Mouse (Mus musculus) heart, postnatal 25 days (tissue): ENCODE measurements at regions not wholly inside any gene's neighbourhood (a gene's known extent, or its start where the extent isn't known, plus 50 kb on each side); places are given as distances from the start of the nearest gene placed in this dataset.

Experiments used
- DNase-seq: peaks from one replicate; pipeline ENCODE4 v3.0.0; 2022; ENCODE audit warnings: low spot score
- intact Hi-C: fragments of 180-260 bp; cut with DNase I; formaldehyde crosslinking; loops from one replicate; pipeline ENCODE4 v1.15.1; 2025

DNA sequence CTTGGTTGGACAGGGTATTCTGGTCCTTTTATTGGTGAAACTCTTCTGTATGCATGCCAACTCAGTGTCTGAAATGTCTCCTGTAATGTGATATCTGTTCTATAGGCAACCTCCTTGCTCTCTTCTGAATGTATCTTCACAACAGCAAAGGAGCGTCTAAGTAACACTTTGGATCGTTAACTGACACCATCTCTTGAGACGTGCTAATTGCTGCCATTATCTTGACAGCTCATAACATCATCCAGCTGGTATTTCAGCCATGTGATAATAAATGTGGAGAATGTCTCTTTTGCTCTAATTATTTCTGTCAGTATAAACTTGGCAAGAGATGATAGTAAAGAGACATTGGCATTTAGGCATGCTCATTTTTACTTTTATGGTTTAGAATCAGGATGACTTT is 68.8 kb upstream of the Col8a1 start:
- no peak for DNase-seq
- intact Hi-C loops = no loop called here

- no peak for DNase-seq
- intact Hi-C loops = no loop called here
Measured at GRCm38 (mm10) chr16:57845416-57845815, 90.9 kb upstream of the Col8a1 start.

DNA sequence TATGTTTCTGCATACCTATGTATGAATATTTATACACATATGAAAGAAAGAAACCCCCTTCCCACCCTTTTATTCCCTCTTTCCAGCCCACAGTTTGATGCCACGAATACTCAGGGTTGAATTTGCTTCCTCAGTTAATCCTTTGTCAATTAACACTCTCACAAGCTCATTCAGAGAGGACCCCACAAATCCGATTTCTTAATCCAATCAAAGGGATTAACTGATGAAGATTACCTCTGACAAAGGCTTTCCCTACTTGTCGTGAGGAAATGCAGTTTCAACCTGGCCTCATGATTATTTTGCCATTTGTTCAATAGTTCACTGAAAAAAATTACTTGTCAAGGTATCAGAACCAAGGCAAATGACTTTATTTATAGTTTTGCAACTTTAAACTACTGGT is 91.8 kb upstream of the Col8a1 start:
- intact Hi-C loops = no loop called here
- no peak for DNase-seq

- intact Hi-C loops = loop anchor here (5.0 kb wide), 3 partner anchors 55 to 210 kb away; no protein-coding TSS in a partner anchor
- no peak for DNase-seq
Measured at GRCm38 (mm10) chr16:57851854-57852253, 97.3 kb upstream of the Col8a1 start.

DNA sequence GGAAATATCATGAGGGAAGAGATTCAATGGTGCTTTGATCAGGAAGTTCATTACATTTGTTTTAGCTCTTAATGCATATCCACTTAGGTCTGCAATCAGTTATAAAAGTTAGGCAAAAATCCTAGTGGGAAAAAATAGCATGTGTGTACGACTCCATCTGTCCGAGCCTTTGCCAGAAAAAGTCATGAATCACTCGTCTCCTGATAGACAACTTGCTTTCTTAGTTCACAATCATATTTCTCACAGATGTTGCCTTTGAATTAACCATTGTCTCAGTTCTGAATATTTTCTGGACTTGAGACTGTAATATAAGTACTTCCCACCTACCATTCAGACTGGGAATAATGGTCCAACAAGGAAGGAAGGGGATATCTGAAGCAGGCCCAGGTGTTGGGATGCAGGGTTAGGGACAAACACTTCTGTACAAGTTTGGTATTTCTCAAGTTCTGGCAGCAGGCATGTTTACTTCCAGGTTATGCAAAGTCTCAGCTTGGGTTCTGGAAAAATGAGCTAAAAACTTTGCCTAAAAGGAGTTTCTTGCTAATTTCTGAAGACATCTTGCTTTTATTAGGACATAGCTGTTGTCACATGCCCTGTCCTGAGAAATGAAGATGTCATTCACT is 98.4 kb upstream of the Col8a1 start:
- no peak for DNase-seq
- intact Hi-C loops = loop anchor here (5.0 kb wide), 3 partner anchors 54 to 211 kb away; no protein-coding TSS in a partner anchor

DNA sequence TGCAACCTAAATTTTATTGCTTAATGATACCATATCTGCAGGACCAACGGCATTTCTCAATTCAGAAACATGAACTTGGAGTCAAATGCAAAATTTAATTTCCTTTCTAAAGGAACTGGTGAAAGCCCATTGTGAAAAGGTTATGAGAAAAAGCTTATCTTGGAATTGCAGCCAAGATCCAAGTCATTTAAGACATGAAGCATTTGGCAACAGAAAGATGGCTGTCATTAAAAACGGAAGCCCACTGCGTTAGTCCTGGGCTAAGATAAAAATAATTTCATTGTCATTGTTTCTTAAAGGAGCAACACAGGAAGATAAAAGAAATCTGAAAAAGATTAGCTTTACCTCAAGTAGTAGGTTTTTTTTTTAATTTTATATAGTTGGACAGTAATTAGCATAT is 99.2 kb upstream of the Col8a1 start:
- intact Hi-C loops = loop anchor here (5.0 kb wide), 3 partner anchors 54 to 211 kb away; no protein-coding TSS in a partner anchor
- no peak for DNase-seq

- intact Hi-C loops = no loop called here
- no peak for DNase-seq
Measured at GRCm38 (mm10) chr16:57857071-57857470, 102.5 kb upstream of the Col8a1 start.

- intact Hi-C loops = no loop called here
- DNase-seq = no peak
Measured at GRCm38 (mm10) chr16:57858151-57858764, 103.7 kb upstream of the Col8a1 start.

GRCm38 (mm10) chr16:57858765-57859201 is 104.2 kb upstream of the Col8a1 start:
- intact Hi-C loops = no loop called here
- DNase-seq = no peak

DNA sequence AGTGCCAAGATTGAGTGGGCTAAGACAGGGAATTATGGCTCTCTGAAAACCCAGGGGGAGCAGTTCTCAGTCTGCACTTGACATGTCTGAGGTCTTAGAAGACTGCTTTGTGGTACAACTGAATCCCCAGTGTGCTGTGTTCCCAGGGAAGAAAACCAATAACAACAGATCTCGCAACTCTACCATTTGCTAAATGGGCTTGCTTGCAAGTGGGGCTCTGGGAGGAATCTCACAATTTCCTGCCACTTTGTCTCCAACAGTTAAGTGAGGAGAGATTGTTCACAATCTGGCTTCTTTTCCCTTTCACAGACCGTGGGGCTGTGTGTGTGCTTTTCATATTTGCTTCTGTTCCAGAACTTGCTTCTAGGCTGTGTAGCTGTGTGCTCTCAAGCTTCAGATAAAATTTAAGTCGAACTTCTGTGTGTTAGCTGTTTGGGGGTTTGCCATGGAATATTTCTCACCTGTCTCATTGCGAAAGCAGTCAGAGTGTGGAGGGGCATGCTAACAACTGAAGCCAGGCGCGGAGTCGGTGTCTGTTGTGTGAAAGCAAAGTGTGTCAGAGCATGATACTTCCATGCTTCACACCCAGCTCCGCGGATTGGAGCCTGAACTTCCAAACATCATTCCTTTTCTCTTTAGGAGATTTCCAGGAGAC is 108.8 kb upstream of the Col8a1 start:
- intact Hi-C loops = no loop called here
- DNase-seq = peak; percentile 14

- DNase-seq = no peak
- intact Hi-C loops = loop anchor here (10.0 kb wide), 1 partner anchor 278 kb away; no protein-coding TSS in a partner anchor
Measured at GRCm38 (mm10) chr16:57876857-57877256, 122.3 kb upstream of the Col8a1 start.

DNA sequence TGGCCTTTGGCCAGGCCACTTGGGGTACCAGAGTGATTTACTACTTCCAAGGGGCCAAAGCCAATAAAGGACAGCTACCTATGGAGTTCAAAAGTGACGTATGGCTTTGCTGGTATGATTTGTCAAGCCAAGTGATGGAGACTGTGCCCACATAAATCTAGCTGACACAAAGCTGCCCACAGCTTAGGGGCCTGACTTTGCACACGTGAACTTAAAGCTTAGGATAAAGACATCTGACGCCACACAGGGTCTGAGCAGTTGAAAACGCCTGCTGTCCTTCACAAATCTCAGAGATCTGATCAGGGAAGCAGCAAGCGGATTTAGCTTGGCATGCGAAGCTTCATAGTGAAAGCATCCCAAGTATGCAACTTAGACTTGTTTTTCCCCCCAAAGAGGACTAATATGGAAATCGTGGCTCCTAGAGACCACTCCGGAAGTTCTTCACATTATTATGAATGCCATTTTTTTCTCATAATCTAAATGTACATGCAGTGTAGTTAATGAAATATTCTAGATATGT is 127.1 kb upstream of the Col8a1 start:
- no peak for DNase-seq
- intact Hi-C loops = no loop called here

- intact Hi-C loops = no loop called here
- no peak for DNase-seq
Measured at GRCm38 (mm10) chr16:57888138-57888537, 133.6 kb upstream of the Col8a1 start.

DNA sequence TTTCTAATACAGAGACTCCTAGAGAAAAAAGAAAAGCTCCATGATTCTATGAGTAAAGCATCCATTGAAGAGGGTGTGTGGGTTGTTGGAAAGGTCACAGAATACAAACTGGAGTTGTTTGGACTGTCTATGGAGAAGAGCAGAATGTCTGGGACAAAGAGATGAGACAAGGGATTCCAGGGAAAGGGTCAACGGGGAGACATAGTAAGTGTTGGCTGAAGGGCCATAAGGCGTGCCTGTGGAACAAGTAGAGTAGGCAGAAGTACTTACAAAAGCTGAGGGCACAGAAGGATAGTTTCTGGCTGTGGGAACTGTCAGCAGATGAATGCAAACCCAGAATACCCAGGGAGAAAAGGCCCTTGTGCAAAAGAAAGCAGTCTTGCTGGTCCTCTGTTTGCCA is 134.0 kb upstream of the Col8a1 start:
- DNase-seq = no peak
- intact Hi-C loops = no loop called here

- intact Hi-C loops = no loop called here
- no peak for DNase-seq
Measured at GRCm38 (mm10) chr16:57890135-57890534, 135.6 kb upstream of the Col8a1 start.

- DNase-seq = no peak
Measured at GRCm38 (mm10) chr16:57893111-57893510, 138.6 kb upstream of the Col8a1 start.

GRCm38 (mm10) chr16:57893698-57894352 is 139.3 kb upstream of the Col8a1 start:
- intact Hi-C loops = no loop called here
- DNase-seq = no peak

More at GRCm38 (mm10) chr16:57893111-57893510, 138.6 kb upstream of the Col8a1 start:
- intact Hi-C loops = no loop called here

GRCm38 (mm10) chr16:57901006-57901405 is 146.5 kb upstream of the Col8a1 start:
- DNase-seq = no peak
- intact Hi-C loops = no loop called here

DNA sequence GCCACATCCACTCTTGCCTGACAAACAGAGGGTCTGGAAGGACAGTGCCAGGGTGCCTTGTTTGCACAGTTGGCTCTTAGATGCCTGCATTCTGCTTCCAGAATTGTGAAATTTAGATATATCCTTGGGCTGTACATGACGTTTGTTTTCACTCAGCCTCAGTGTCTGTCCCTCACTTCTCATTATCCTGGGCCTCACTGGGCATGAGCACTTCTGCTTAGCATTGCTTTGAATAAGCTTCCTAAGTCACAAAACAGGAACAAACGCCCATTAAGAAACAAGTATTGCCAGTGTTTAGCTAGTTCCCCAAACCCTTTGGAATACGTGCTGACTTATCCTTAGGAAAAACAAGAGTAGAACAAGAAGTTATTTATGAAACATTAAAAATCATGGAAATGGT is 148.0 kb upstream of the Col8a1 start:
- intact Hi-C loops = no loop called here
- DNase-seq = no peak

- intact Hi-C loops = no loop called here
- DNase-seq = peak; percentile 17
Measured at GRCm38 (mm10) chr16:57912001-57912400, 157.5 kb upstream of the Col8a1 start.
